Comparison of ENCODE assay signal across 9 mouse cellular contexts in the genomic region with DNA sequence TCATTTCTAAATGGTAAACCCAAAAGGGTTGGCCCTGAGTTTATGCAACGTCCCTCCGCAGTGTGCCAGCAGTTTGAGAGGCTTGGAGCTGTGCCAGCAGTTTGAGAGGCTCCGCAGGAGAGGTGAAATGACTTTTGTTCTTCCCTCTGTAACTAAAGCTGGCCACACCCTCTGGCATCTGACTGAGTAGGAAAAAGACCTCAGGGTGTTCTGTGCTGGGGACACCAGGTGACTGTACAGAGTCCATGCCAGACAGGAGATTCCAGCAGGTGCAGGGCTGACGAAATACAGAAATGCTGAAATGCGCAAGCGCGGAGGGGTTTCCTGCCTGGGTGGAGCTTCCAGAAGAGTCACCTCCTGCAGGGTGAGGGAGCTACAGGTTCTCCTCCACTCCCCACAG. TPM values are rescaled to one million over a fixed set of nuclear protein-coding genes. Genes with fewer than 3 reads are reported as not detected.
DNase-seq lines count a peak whose midpoint lies in the region; ATAC-seq lines count a peak whose summit lies in the region.
"Had no signal": no experiment of that assay in that cellular context is flagged by ENCODE, and none has a peak within 500 bp of the region (broad histone marks: within the 10 kb centered on the region; RNA-seq: fewer than 3 reads in every experiment).

No protein-coding gene starts in this region.

- 0 out of 2 replicates have a peak overlapping the region, but pooled peaks have one; percentile 1 for H3K4me2 ChIP-seq in hindbrain, embryonic 16.5 days (ENCODE audit: low read length)
- H3K4me2 ChIP-seq in hindbrain, embryonic 14.5 days (replicated peaks): no peak overlapping the region; the same call in 1 of the 2 replicates
- no peak overlapping the region; the same call in 1 of the 2 replicates for H3K4me2 ChIP-seq in kidney, embryonic 16.5 days (replicated peaks; ENCODE audit: low read depth, low read length)
- H3K4me2 ChIP-seq: neural tube, embryonic 13.5 days had no signal

- H3K9me3 ChIP-seq in hindbrain, embryonic 16.5 days (ENCODE audit: control insufficient read depth, low read length): no peaks in the 10 kb centered on the region
- H3K9me3 ChIP-seq in hindbrain, embryonic 14.5 days (ENCODE audit: control insufficient read depth, low read length): no peaks in the 10 kb centered on the region
- H3K9me3 ChIP-seq in kidney, embryonic 16.5 days (ENCODE audit: low read length): peaks cover 3% of the 10 kb centered on the region; the same call in 1 of the 2 replicates
- H3K9me3 ChIP-seq: neural tube, embryonic 13.5 days had no signal

- no peak overlapping the region for H3K9ac ChIP-seq in hindbrain, embryonic 16.5 days (ENCODE audit: low read depth, low read length)
- no peak overlapping the region for H3K9ac ChIP-seq in hindbrain, embryonic 14.5 days
- H3K9ac ChIP-seq in kidney, embryonic 16.5 days (replicated peaks; ENCODE audit: low read length): 0 out of 2 replicates have a peak overlapping the region, but pooled peaks have one; percentile 23
- H3K9ac ChIP-seq: neural tube, embryonic 13.5 days had no signal

- no peak for DNase-seq in hindbrain, embryonic 14.5 days (ENCODE audit: low spot score)
- DNase-seq in adrenal gland, postnatal 25 days: peak; percentile 71
- DNase-seq in heart, adult 18-20 months: peak; percentile 81 to 84
- peak; percentile 82 for DNase-seq in thymus, postnatal 25 days
- no peak for DNase-seq in layer of hippocampus, postnatal 14 days (ENCODE audit: low spot score in 2 of 2)

- no peaks in the 10 kb centered on the region for H3K27me3 ChIP-seq in hindbrain, embryonic 16.5 days (replicated peaks; ENCODE audit: control insufficient read depth, insufficient read depth, low read length)
- no peaks in the 10 kb centered on the region for H3K27me3 ChIP-seq in hindbrain, embryonic 14.5 days (ENCODE audit: control insufficient read depth, insufficient read depth, low read length)
- H3K27me3 ChIP-seq in kidney, embryonic 16.5 days (ENCODE audit: insufficient read depth, low read length): no peaks in the 10 kb centered on the region
- H3K27me3 ChIP-seq: neural tube, embryonic 13.5 days had no signal

- no peaks in the 10 kb centered on the region for H3K36me3 ChIP-seq in hindbrain, embryonic 16.5 days (ENCODE audit: control insufficient read depth, insufficient read depth, low read length)
- H3K36me3 ChIP-seq in hindbrain, embryonic 14.5 days (replicated peaks; ENCODE audit: control insufficient read depth, insufficient read depth): no peaks in the 10 kb centered on the region
- no peaks in the 10 kb centered on the region for H3K36me3 ChIP-seq in kidney, embryonic 16.5 days (ENCODE audit: insufficient read depth, low read length)
- H3K36me3 ChIP-seq: neural tube, embryonic 13.5 days had no signal

- H3K4me1 ChIP-seq in hindbrain, embryonic 16.5 days (ENCODE audit: control insufficient read depth, insufficient read depth, low read depth, low read length): peaks cover 7% of the 10 kb centered on the region
- H3K4me1 ChIP-seq in hindbrain, embryonic 14.5 days (replicated peaks; ENCODE audit: control insufficient read depth, insufficient read depth, low read length): peaks cover 17% of the 10 kb centered on the region
- peaks cover 30% of the 10 kb centered on the region for H3K4me1 ChIP-seq in kidney, embryonic 16.5 days (ENCODE audit: insufficient read depth, low read length)

- H3K27ac ChIP-seq in hindbrain, embryonic 16.5 days (ENCODE audit: low read depth, low read length): no peak overlapping the region
- H3K27ac ChIP-seq in hindbrain, embryonic 14.5 days: no peak overlapping the region
- peak overlapping the region; percentile 6; the same call in 1 of the 2 replicates for H3K27ac ChIP-seq in kidney, embryonic 16.5 days (ENCODE audit: low read length)
- H3K27ac ChIP-seq: neural tube, embryonic 13.5 days had no signal

- H3K4me3 ChIP-seq in hindbrain, embryonic 16.5 days (ENCODE audit: low read length): no peak overlapping the region
- H3K4me3 ChIP-seq in hindbrain, embryonic 14.5 days (replicated peaks; ENCODE audit: low read length): no peak overlapping the region
- no peak overlapping the region for H3K4me3 ChIP-seq in kidney, embryonic 16.5 days (ENCODE audit: low read length)
- H3K4me3 ChIP-seq: neural tube, embryonic 13.5 days had no signal

- ATAC-seq in hindbrain, embryonic 16.5 days: no peak
- ATAC-seq in hindbrain, embryonic 14.5 days (ENCODE audit: low FRiP score): no peak
- peak; percentile 77 for ATAC-seq in kidney, embryonic 16.5 days (ENCODE audit: low FRiP score, low TSS enrichment)
- ATAC-seq in megakaryocyte progenitor cell, adult 5-6 weeks (replicated peaks; ENCODE audit: poor library complexity): peak; percentile 85

- WGBS in hindbrain, embryonic 16.5 days: 36% methylated on average over 7 of the region's 7 CpGs
- 41% methylated on average over 7 of the region's 7 CpGs for WGBS in hindbrain, embryonic 14.5 days
- 28% methylated on average over 7 of the region's 7 CpGs for WGBS in kidney, embryonic 16.5 days

RNA-seq across cellular contexts. Expression of gene Psen2, which starts 16.4 kb away (rescaled TPM):
- polyA plus RNA-seq in hindbrain, embryonic 16.5 days (2015; fragmentation: Nextera tagmentation; extraction: Ambion mirVana): 17.7 and 22.2 TPM in 2 replicates
- polyA plus RNA-seq in hindbrain, embryonic 14.5 days (2014; fragmentation: Nextera tagmentation; extraction: Ambion mirVana): 16.0 and 16.5 TPM in 2 replicates
- 31.0 and 35.5 TPM in 2 replicates for total RNA-seq in adrenal gland, postnatal 25 days (2021)
- total RNA-seq in heart, adult 18-20 months (2021): 10 to 100 TPM; 12.1 to 16.3 TPM
- 24.1 and 24.5 TPM in 2 replicates for polyA plus RNA-seq in kidney, embryonic 16.5 days (2015; fragmentation: Nextera tagmentation; extraction: Ambion mirVana)
- total RNA-seq in megakaryocyte progenitor cell, adult 5-6 weeks (2015): 18.9 and 19.5 TPM in 2 replicates
- 24.9 and 27.2 TPM in 2 replicates for total RNA-seq in megakaryocyte progenitor cell, adult 5-6 weeks (2017)
- total RNA-seq in layer of hippocampus, postnatal 14 days (2021): 10 to 100 TPM; 21.7 to 25.0 TPM

RNA-seq across cellular contexts. Expression of gene Itpkb, which starts 50.6 kb away (rescaled TPM):
- 3.8 and 4.0 TPM in 2 replicates for polyA plus RNA-seq in hindbrain, embryonic 16.5 days (2015; fragmentation: Nextera tagmentation; extraction: Ambion mirVana)
- polyA plus RNA-seq in hindbrain, embryonic 14.5 days (2014; fragmentation: Nextera tagmentation; extraction: Ambion mirVana): 2.7 and 3.0 TPM in 2 replicates
- 57.7 and 71.2 TPM in 2 replicates for total RNA-seq in adrenal gland, postnatal 25 days (2021)
- total RNA-seq in heart, adult 18-20 months (2021): 10 to 100 TPM; 36.7 to 51.5 TPM
- polyA plus RNA-seq in kidney, embryonic 16.5 days (2015; fragmentation: Nextera tagmentation; extraction: Ambion mirVana): 8.3 and 9.6 TPM in 2 replicates
- 10.8 and 12.3 TPM in 2 replicates for total RNA-seq in megakaryocyte progenitor cell, adult 5-6 weeks (2015)
- total RNA-seq in megakaryocyte progenitor cell, adult 5-6 weeks (2017): 9.6 and 11.7 TPM in 2 replicates
- total RNA-seq in layer of hippocampus, postnatal 14 days (2021): 10 to 100 TPM; 18.4 to 22.3 TPM

Comparison
In these comparisons a context has a peak if more than half of its experiments do, and no peak if none do; other contexts are left out.
1. ATAC-seq: peak in kidney, embryonic 16.5 days (single experiment) and megakaryocyte progenitor cell, adult 5-6 weeks (single experiment); none in hindbrain, embryonic 16.5 days (single experiment) and hindbrain, embryonic 14.5 days (single experiment).
2. DNase-seq: peak in adrenal gland, postnatal 25 days (single experiment), heart, adult 18-20 months (2 of 2) and thymus, postnatal 25 days (single experiment); none in hindbrain, embryonic 14.5 days (single experiment) and layer of hippocampus, postnatal 14 days (0 of 2).